Mouse (Mus musculus): ENCODE data around the gene Kctd11. TPM values are rescaled to one million over a fixed set of nuclear protein-coding genes. Genes with fewer than 3 reads are reported as not detected.
A peak's percentile ranks its signal among the peaks of the same experiment; 100 is the strongest.

Kctd11 gene
- total and polyA plus RNA-seq, 3 experiments = 1.8 to 3.9 (median 2.1) TPM

DNA sequence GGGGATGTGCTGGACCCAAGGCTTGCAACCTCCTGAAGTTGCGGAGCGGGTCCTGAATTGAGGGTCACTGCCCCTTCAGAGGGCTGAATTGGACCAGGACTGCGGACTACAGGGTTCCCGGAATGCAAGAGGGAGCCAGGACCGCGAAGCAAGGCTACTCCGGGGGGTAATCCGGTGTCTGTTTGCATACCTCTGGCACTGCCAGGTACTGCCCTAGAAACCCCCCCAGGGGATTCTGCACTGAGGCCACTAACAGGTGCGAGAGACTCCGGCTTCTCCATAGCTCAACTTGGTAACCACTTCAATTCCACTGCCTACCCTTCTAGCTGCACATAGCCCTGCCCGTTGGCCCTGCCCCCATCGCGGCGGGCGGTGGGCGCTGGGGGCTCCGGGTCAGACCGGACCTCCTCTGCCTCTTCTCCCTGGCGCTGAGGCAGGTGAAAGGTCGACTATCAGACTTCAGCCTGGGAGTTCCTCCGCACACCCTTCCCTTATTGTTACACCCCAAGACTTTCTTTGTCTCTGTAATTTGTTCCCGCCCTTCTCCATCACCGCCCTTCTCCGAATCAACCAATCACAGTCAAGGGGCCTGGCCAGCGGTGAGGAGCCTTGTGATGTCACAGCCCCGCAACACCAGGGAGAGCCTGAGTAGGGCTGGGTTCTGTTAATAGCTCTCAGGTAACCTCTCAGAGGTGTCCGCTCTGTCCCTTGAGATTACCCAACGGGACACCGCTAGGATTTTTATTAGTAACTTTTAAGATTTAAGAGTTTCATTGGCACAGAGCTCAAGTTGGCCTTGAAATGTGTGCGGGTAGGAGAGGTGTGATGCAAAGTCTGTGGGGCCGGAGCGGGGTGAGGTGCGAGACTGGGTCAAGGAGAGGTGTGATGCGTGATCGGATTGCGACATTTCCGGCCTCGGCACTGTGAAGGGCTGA is 19.5 kb upstream of the Kctd11 start, which contains the start of the genes 2810408A11Rik and Neurl4 (continued):
- TF ChIP-seq CHD2 (IDR thresholded peaks at IDR 0.05; ENCODE audit: low read length) = peak; percentile 55

DNA sequence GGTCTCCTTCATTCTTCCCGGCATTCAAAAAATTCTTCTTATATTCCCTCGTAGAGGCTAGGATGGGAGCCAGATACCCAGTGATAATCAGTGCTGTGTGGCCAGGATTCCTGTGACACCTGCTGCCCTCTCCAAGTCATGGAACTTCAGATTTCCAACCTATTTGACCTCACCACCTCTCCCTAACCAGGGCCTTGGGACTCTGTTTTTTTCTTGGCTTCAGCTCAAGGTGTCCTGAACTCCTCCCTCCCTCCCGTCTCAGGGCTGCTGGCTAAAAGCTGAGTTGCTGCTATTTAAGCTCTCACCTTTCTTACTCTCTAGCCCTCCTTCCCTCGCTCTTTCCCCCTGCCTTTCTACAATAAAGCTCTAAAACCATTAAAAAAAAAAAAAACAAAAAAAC is 18.7 kb upstream of the Kctd11 start:
- Histone ChIP-seq H3K27me3 (replicated peaks) (no peaks in the 10 kb centered on the region), H3K9me3 (replicated peaks; ENCODE audit: low read length) (no peaks in the 10 kb centered on the region), H3K4me1 (ENCODE audit: control insufficient read depth in 1 of 2, insufficient read depth in 2 of 2) (peaks cover 10 to 36% of the 10 kb centered on the region in 2 experiments), H3K4me2 (ENCODE audit: insufficient read depth, low read depth, poor library complexity, severe bottlenecking) (no peak overlapping the region), H3K36me3 (replicated peaks in 1 of 2; ENCODE audit: control insufficient read depth in 1 of 2, insufficient read depth in 1 of 2, low read length in 1 of 2) (peaks cover 17 to 19% of the 10 kb centered on the region in 2 experiments), H3K9ac (ENCODE audit: insufficient read depth, low read depth) (no peak overlapping the region), H3K4me3 (replicated peaks in 1 of 3; ENCODE audit: low read depth in 2 of 3, low read length in 2 of 3, poor library complexity in 1 of 3) (no peak overlapping the region), H3K27ac (ENCODE audit: insufficient read depth, low read depth) (no peak overlapping the region), H3K79me2 (replicated peaks; ENCODE audit: control insufficient read depth, extremely low read depth, insufficient read depth, poor library complexity, severe bottlenecking) (peaks cover 10% of the 10 kb centered on the region)
- dilution Hi-C loops (cut with MboI; ENCODE audit: extremely low pct_ligation_motif_present, extremely low pct_unique_long_range_greater_than_20kb, low sequenced_read_pairs) = no loop called here
- no peak for DNase-seq (ENCODE audit: extremely low read depth)
- no peak for TF ChIP-seq PAX5 (IDR thresholded peaks at IDR 0.05; ENCODE audit: low read length)
- no peak for TF ChIP-seq TBP (conservative IDR thresholded peaks at IDR 0.05; ENCODE audit: low read depth, low read length)
- TF ChIP-seq ETS1 (conservative IDR thresholded peaks at IDR 0.05; ENCODE audit: low read depth, low read length) = no peak
- TF ChIP-seq CHD2 (IDR thresholded peaks at IDR 0.05; ENCODE audit: low read length) = no peak
- TF ChIP-seq ZMIZ1 (IDR thresholded peaks at IDR 0.05; ENCODE audit: low read depth, low read length) = no peak
- no peak for TF ChIP-seq TCF12 (IDR thresholded peaks at IDR 0.05; ENCODE audit: low read depth, low read length)
- TF ChIP-seq EP300 (IDR thresholded peaks at IDR 0.05; ENCODE audit: low read length) = no peak
- TF ChIP-seq ZNF384 (IDR thresholded peaks at IDR 0.05; ENCODE audit: low read depth, low read length) = no peak
- no peak for TF ChIP-seq JUND (conservative IDR thresholded peaks at IDR 0.05; ENCODE audit: low read depth, low read length)
- no peak for TF ChIP-seq MEF2A (IDR thresholded peaks at IDR 0.05; ENCODE audit: borderline replicate concordance, low read depth, low read length)
- TF ChIP-seq JUN (IDR thresholded peaks at IDR 0.05; ENCODE audit: insufficient read depth, low read depth, low read length) = no peak
- no peak for TF ChIP-seq BHLHE40 (IDR thresholded peaks at IDR 0.05; ENCODE audit: low read depth, low read length)
- TF ChIP-seq POLR2A (IDR thresholded peaks at IDR 0.05; ENCODE audit: low read depth, low read length) = no peak
- no peak for TF ChIP-seq ZC3H11A (IDR thresholded peaks at IDR 0.05; ENCODE audit: low read depth, low read length)
- no peak for TF ChIP-seq UBTF (IDR thresholded peaks at IDR 0.05; ENCODE audit: low read depth, low read length)
- in situ Hi-C loops (cut with MboI; ENCODE audit: low pct_ligation_motif_present, low pct_unique_long_range_greater_than_20kb, low sequenced_read_pairs) = no loop called here

DNA sequence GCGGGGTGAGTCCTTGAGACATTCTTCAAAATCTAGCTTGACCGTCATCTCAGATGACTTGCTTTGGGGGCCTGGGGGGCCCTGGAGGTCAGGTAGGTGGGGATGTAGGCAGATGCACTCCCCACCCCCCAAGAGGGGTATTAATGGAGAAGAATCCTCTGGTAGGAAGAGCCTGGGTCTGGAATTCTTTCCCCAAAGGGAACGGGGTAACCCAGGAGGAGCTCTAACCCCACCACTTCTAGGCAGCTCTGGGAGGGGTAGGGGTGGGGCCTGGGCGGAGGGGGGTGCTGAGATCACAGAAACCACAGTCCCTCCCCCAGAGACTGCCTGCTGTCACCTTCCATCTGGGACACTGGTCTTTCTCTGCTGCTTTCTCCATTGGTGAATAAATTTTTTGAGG is 14.1 kb upstream of the Kctd11 start, which contains the start of gene Acap1:
Acap1 (minus strand) TSS at position 249 of the 400 bp plus-strand sequence.
- Histone ChIP-seq H3K9ac (ENCODE audit: insufficient read depth, low read depth) (peak within 1 kb of the TSS; percentile 74), H3K36me3 (replicated peaks in 1 of 2; ENCODE audit: control insufficient read depth in 1 of 2, insufficient read depth in 1 of 2, low read length in 1 of 2) (peaks cover 3 to 24% of the 10 kb centered on the region in 2 experiments), H3K4me3 (replicated peaks in 1 of 3; ENCODE audit: low read depth in 2 of 3, low read length in 2 of 3, poor library complexity in 1 of 3) (peak within 1 kb of the TSS; percentile 53 to 65 (median 63)), H3K4me2 (ENCODE audit: insufficient read depth, low read depth, poor library complexity, severe bottlenecking) (peak within 1 kb of the TSS; percentile 46), H3K4me1 (ENCODE audit: control insufficient read depth in 1 of 2, insufficient read depth in 2 of 2) (peaks cover 5 to 31% of the 10 kb centered on the region in 2 experiments; a peak in 3 of 4 replicates), H3K9me3 (replicated peaks; ENCODE audit: low read length) (no peaks in the 10 kb centered on the region), H3K27ac (ENCODE audit: insufficient read depth, low read depth) (peak within 1 kb of the TSS; percentile 37), H3K79me2 (replicated peaks; ENCODE audit: control insufficient read depth, extremely low read depth, insufficient read depth, poor library complexity, severe bottlenecking) (no peaks in the 10 kb centered on the region), H3K27me3 (replicated peaks) (no peaks in the 10 kb centered on the region)
- peak; percentile 85 for DNase-seq (ENCODE audit: extremely low read depth)
- TF ChIP-seq JUN (IDR thresholded peaks at IDR 0.05; ENCODE audit: insufficient read depth, low read depth, low read length) (no peak), ZMIZ1 (IDR thresholded peaks at IDR 0.05; ENCODE audit: low read depth, low read length) (0 out of 2 replicates have a peak, but pooled peaks have one; percentile 56), MAZ (IDR thresholded peaks at IDR 0.05; ENCODE audit: low read depth, low read length) (peak; percentile 81), TBP (conservative IDR thresholded peaks at IDR 0.05; ENCODE audit: low read depth, low read length) (0 out of 2 replicates have a peak, but pooled peaks have one; percentile 32), SIN3A (IDR thresholded peaks at IDR 0.05; ENCODE audit: low read length) (peak; percentile 24; the same call in 1 of the 2 replicates), ZC3H11A (IDR thresholded peaks at IDR 0.05; ENCODE audit: low read depth, low read length) (no peak)
- in situ Hi-C loops (cut with MboI; ENCODE audit: low pct_ligation_motif_present, low pct_unique_long_range_greater_than_20kb, low sequenced_read_pairs) (no loop called here), dilution Hi-C loops (cut with MboI; ENCODE audit: extremely low pct_ligation_motif_present, extremely low pct_unique_long_range_greater_than_20kb, low sequenced_read_pairs) (no loop called here)
